28 mouse cellular contexts compared by ENCODE assay signal in the genomic region with DNA sequence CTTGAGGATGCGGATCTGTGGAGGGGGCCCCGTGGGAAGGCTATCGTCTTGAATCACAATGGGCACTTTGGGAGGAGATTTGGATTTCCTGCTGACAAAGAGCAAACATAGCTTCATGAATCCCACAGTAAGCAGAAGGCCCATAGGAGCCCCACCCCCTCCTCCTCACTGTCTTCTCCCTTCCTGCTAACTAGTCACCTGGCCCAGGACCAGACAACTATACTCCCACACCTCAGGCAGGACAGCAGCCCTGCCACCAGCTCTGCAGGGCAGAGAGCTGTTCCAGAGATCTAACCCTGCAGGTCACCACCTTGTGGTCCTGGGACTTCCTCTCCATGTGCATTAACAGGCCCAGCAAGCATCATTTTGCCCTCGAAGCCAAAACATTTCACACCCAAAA. TPM values are rescaled to one million over a fixed set of nuclear protein-coding genes. Genes with fewer than 3 reads are reported as not detected.
DNase-seq lines count a peak whose midpoint lies in the region; ATAC-seq and TF ChIP-seq lines count a peak whose summit lies in the region.
"Had no signal": no experiment of that assay in that cellular context is flagged by ENCODE, and none has a peak within 500 bp of the region (broad histone marks: within the 10 kb centered on the region; RNA-seq: fewer than 3 reads in every experiment).

No protein-coding gene starts in this region.

- H3K4me1 ChIP-seq in heart, embryonic 10.5 days, result peaks cover 63% of the 10 kb centered on the region
- H3K4me1 ChIP-seq in hindbrain, postnatal 0 days (ENCODE audit: insufficient read depth, low read length), result no peaks in the 10 kb centered on the region; the same call in 1 of the 2 replicates
- H3K4me1 ChIP-seq in hindbrain, embryonic 10.5 days (replicated peaks), result peaks cover 67% of the 10 kb centered on the region

- DNase-seq in heart, embryonic 10.5 days (ENCODE audit: low spot score), result no peak
- no peak for DNase-seq in heart, adult 9 months (ENCODE audit: low spot score in 2 of 2)
- DNase-seq in hindbrain, postnatal 0 days (ENCODE audit: low spot score), result no peak
- DNase-seq in hindbrain, embryonic 10.5 days (ENCODE audit: low spot score), result no peak
- no peak for DNase-seq in layer of hippocampus, adult 2 months (ENCODE audit: low spot score in 2 of 2)
- DNase-seq in layer of hippocampus, postnatal 10 days (ENCODE audit: low spot score in 2 of 2), result no peak
- peak; percentile 47 for DNase-seq in brain, adult 2 months (ENCODE audit: low read depth, low spot score)
- DNase-seq: adrenal gland, postnatal 10 days; B cell, adult 2 months; cerebellum, adult 9-11 months; forebrain, postnatal 0 days; gastrocnemius, postnatal 36 days; layer of hippocampus, postnatal 36 days; liver, postnatal 0 days; retina, postnatal 1 day; right cerebral cortex, postnatal 25 days; spleen, adult 18-20 months had no signal

- no peak for ATAC-seq in hindbrain, postnatal 0 days
- ATAC-seq: forebrain, postnatal 0 days; liver, postnatal 0 days; lung, postnatal 0 days; midbrain, embryonic 13.5 days had no signal

- H3K9ac ChIP-seq in hindbrain, postnatal 0 days (replicated peaks; ENCODE audit: low read length), result 0 out of 2 replicates have a peak overlapping the region, but pooled peaks have one; percentile 13
- H3K9ac ChIP-seq: forebrain, postnatal 0 days; limb, embryonic 12.5 days; liver, postnatal 0 days had no signal

- H3K27ac ChIP-seq in heart, embryonic 10.5 days, result 0 out of 2 replicates have a peak overlapping the region, but pooled peaks have one; percentile 38
- H3K27ac ChIP-seq in hindbrain, postnatal 0 days, result peak overlapping the region; percentile 36; the same call in 1 of the 2 replicates
- no peak overlapping the region; the same call in 1 of the 2 replicates for H3K27ac ChIP-seq in hindbrain, embryonic 10.5 days
- peak overlapping the region; percentile 46; the same call in 1 of the 2 replicates for H3K27ac ChIP-seq in layer of hippocampus, adult 2 months
- H3K27ac ChIP-seq: limb, embryonic 12.5 days; midbrain, embryonic 13.5 days had no signal

- H3K36me3 ChIP-seq in heart, embryonic 10.5 days, result peaks cover 55% of the 10 kb centered on the region
- peaks cover 22% of the 10 kb centered on the region; the same call in 1 of the 2 replicates for H3K36me3 ChIP-seq in hindbrain, postnatal 0 days (ENCODE audit: insufficient read depth, low read length)
- peaks cover 81% of the 10 kb centered on the region for H3K36me3 ChIP-seq in hindbrain, embryonic 10.5 days

- no peak for TF ChIP-seq CTCF in hindbrain, postnatal 0 days (IDR thresholded peaks at IDR 0.05; ENCODE audit: low read depth)
- TF ChIP-seq CTCF in layer of hippocampus, adult 2 months (conservative IDR thresholded peaks at IDR 0.05), result no peak

- H3K27me3 ChIP-seq in heart, embryonic 10.5 days (ENCODE audit: insufficient read depth, poor library complexity, severe bottlenecking), result no peaks in the 10 kb centered on the region
- no peaks in the 10 kb centered on the region for H3K27me3 ChIP-seq in hindbrain, postnatal 0 days (ENCODE audit: insufficient read depth, low read length)
- H3K27me3 ChIP-seq in hindbrain, embryonic 10.5 days (ENCODE audit: insufficient read depth, poor library complexity, severe bottlenecking), result no peaks in the 10 kb centered on the region
- H3K27me3 ChIP-seq: CH12.LX; limb, embryonic 12.5 days; midbrain, embryonic 13.5 days had no signal

- 71% methylated on average over 4 of the region's 4 CpGs for WGBS in heart, embryonic 10.5 days
- WGBS in hindbrain, postnatal 0 days, result 61% methylated on average over 4 of the region's 4 CpGs
- 82% methylated on average over 4 of the region's 4 CpGs for WGBS in hindbrain, embryonic 10.5 days

- H3K4me3 ChIP-seq in heart, embryonic 10.5 days, result no peak overlapping the region
- H3K4me3 ChIP-seq in hindbrain, postnatal 0 days (ENCODE audit: low read length), result no peak overlapping the region
- no peak overlapping the region for H3K4me3 ChIP-seq in hindbrain, embryonic 10.5 days
- H3K4me3 ChIP-seq in layer of hippocampus, adult 2 months, result no peak overlapping the region
- H3K4me3 ChIP-seq: limb, embryonic 12.5 days; midbrain, embryonic 13.5 days had no signal

- H3K4me2 ChIP-seq in hindbrain, postnatal 0 days (ENCODE audit: low read depth, low read length), result no peak overlapping the region
- H3K4me2 ChIP-seq: limb, embryonic 12.5 days; liver, embryonic 11.5 days; midbrain, embryonic 13.5 days had no signal

- no peaks in the 10 kb centered on the region for H3K9me3 ChIP-seq in heart, embryonic 10.5 days
- no peaks in the 10 kb centered on the region for H3K9me3 ChIP-seq in hindbrain, postnatal 0 days (ENCODE audit: low read length)
- no peaks in the 10 kb centered on the region for H3K9me3 ChIP-seq in hindbrain, embryonic 10.5 days
- H3K9me3 ChIP-seq: limb, embryonic 12.5 days; midbrain, embryonic 13.5 days had no signal

RNA-seq across cellular contexts. Expression of gene Szrd1, which starts 20.9 kb away (rescaled TPM):
- 36.6 and 39.0 TPM in 2 replicates for polyA plus RNA-seq in heart, embryonic 10.5 days (2016; fragmentation: Nextera tagmentation; extraction: Ambion mirVana)
- 58.7 and 68.8 TPM in 2 replicates for total RNA-seq in hindbrain, postnatal 0 days (2014; rRNA removed)
- 16.5 and 17.0 TPM in 2 replicates for polyA plus RNA-seq in hindbrain, postnatal 0 days (2015; fragmentation: Nextera tagmentation; extraction: Ambion mirVana)
- polyA plus RNA-seq in hindbrain, embryonic 10.5 days (2016; fragmentation: Nextera tagmentation; extraction: Ambion mirVana), result 36.5 and 44.1 TPM in 2 replicates
- total RNA-seq in layer of hippocampus, adult 2 months (2021), result 10 to 100 TPM; 49.7 to 54.3 TPM
- total RNA-seq in layer of hippocampus, postnatal 10 days (2021), result 10 to 100 TPM; 47.5 to 57.3 TPM

RNA-seq across cellular contexts. Expression of gene Fbxo42, which starts 29.0 kb away (rescaled TPM):
- polyA plus RNA-seq in heart, embryonic 10.5 days (2016; fragmentation: Nextera tagmentation; extraction: Ambion mirVana), result 16.3 and 21.8 TPM in 2 replicates
- total RNA-seq in hindbrain, postnatal 0 days (2014; rRNA removed), result 20.8 and 22.5 TPM in 2 replicates
- 15.5 and 17.5 TPM in 2 replicates for polyA plus RNA-seq in hindbrain, postnatal 0 days (2015; fragmentation: Nextera tagmentation; extraction: Ambion mirVana)
- 23.2 and 24.5 TPM in 2 replicates for polyA plus RNA-seq in hindbrain, embryonic 10.5 days (2016; fragmentation: Nextera tagmentation; extraction: Ambion mirVana)
- 10 to 100 TPM; 21.2 to 22.8 TPM for total RNA-seq in layer of hippocampus, adult 2 months (2021)
- 10 to 100 TPM; 28.6 to 33.0 TPM for total RNA-seq in layer of hippocampus, postnatal 10 days (2021)

RNA-seq across cellular contexts. Expression of gene Spata21, which starts 30.6 kb away (rescaled TPM):
- polyA plus RNA-seq in heart, embryonic 10.5 days (2016; fragmentation: Nextera tagmentation; extraction: Ambion mirVana), result 0.05 TPM in 1 of 2 replicates, not detected in the other
- 0.37 and 0.90 TPM in 2 replicates for total RNA-seq in hindbrain, postnatal 0 days (2014; rRNA removed)
- polyA plus RNA-seq in hindbrain, postnatal 0 days (2015; fragmentation: Nextera tagmentation; extraction: Ambion mirVana), result 0.84 and 1.6 TPM in 2 replicates
- not detected in 2 replicates for polyA plus RNA-seq in hindbrain, embryonic 10.5 days (2016; fragmentation: Nextera tagmentation; extraction: Ambion mirVana)
- total RNA-seq in layer of hippocampus, adult 2 months (2021), result not detected
- total RNA-seq in layer of hippocampus, postnatal 10 days (2021), result under 1 TPM; 0.27 to 0.53 TPM
- total RNA-seq: adrenal gland, postnatal 10 days; CH12.LX; gastrocnemius, postnatal 36 days; hematopoietic stem cell, adult 5-6 weeks; layer of hippocampus, postnatal 36 days; megakaryocyte, adult 5-6 weeks had no signal
- polyA plus RNA-seq: embryonic facial prominence, embryonic 11.5 days; forebrain, embryonic 11.5 days; heart, embryonic 14.5 days; limb, embryonic 12.5 days; liver, embryonic 11.5 days; liver, postnatal 0 days; midbrain, embryonic 13.5 days; neural tube, embryonic 11.5 days had no signal

RNA-seq across cellular contexts. Expression of gene Necap2, which starts 40.5 kb away (rescaled TPM):
- polyA plus RNA-seq in heart, embryonic 10.5 days (2016; fragmentation: Nextera tagmentation; extraction: Ambion mirVana), result 41.9 and 53.4 TPM in 2 replicates
- 52.5 and 67.5 TPM in 2 replicates for total RNA-seq in hindbrain, postnatal 0 days (2014; rRNA removed)
- polyA plus RNA-seq in hindbrain, postnatal 0 days (2015; fragmentation: Nextera tagmentation; extraction: Ambion mirVana), result 51.5 and 51.8 TPM in 2 replicates
- polyA plus RNA-seq in hindbrain, embryonic 10.5 days (2016; fragmentation: Nextera tagmentation; extraction: Ambion mirVana), result 60.2 and 66.0 TPM in 2 replicates
- 10 to 100 TPM; 41.6 to 42.2 TPM for total RNA-seq in layer of hippocampus, adult 2 months (2021)
- 10 to 100 TPM; 43.7 to 48.4 TPM for total RNA-seq in layer of hippocampus, postnatal 10 days (2021)

RNA-seq across cellular contexts. Expression of gene Crocc, which starts 58.3 kb away (rescaled TPM):
- 4.7 and 6.4 TPM in 2 replicates for polyA plus RNA-seq in heart, embryonic 10.5 days (2016; fragmentation: Nextera tagmentation; extraction: Ambion mirVana)
- 18.7 and 19.7 TPM in 2 replicates for total RNA-seq in hindbrain, postnatal 0 days (2014; rRNA removed)
- 3.8 and 3.9 TPM in 2 replicates for polyA plus RNA-seq in hindbrain, postnatal 0 days (2015; fragmentation: Nextera tagmentation; extraction: Ambion mirVana)
- 11.4 and 12.0 TPM in 2 replicates for polyA plus RNA-seq in hindbrain, embryonic 10.5 days (2016; fragmentation: Nextera tagmentation; extraction: Ambion mirVana)
- 10 to 100 TPM; 83.1 to 89.8 TPM for total RNA-seq in layer of hippocampus, adult 2 months (2021)
- total RNA-seq in layer of hippocampus, postnatal 10 days (2021), result 10 to 100 TPM; 32.2 to 42.8 TPM
